8 mouse cellular contexts compared by ENCODE assay signal in the genomic region with DNA sequence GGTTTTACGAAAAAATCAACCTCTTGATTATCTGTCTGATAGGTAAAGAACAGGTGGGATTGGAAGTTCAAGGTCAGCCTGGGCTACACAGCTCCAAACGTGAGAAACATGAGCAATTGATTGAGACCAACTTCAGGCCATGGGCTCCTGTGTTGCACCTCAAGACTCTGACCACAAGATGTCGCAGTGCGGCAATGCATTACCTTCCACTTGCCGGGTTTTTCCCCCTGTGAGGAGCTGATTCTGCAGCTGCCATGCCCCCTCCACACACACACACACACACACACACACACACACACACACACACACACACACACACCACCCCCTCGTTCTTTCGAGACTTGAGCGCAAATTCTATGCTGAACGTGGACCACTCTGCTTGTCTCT.
DNase-seq lines count a peak whose midpoint lies in the region; ATAC-seq lines count a peak whose summit lies in the region.

No protein-coding gene starts in this region.

- intact Hi-C loops in left cerebral cortex, postnatal 36 days (cut with DNase I): loop anchor here (2.0 kb wide), 1 partner anchor 65 kb away; no protein-coding TSS in a partner anchor

- 18% methylated on average over 9 of the region's 9 CpGs for WGBS in liver, embryonic 12.5 days (ENCODE audit: insufficient replicate concordance)
- WGBS in intestine, embryonic 15.5 days: 15% methylated on average over 9 of the region's 9 CpGs

- H3K9me3 ChIP-seq in liver, embryonic 12.5 days (replicated peaks): no peaks in the 10 kb centered on the region
- H3K9me3 ChIP-seq in intestine, embryonic 15.5 days: no peaks in the 10 kb centered on the region

- H3K27ac ChIP-seq in liver, embryonic 12.5 days: no peak overlapping the region
- no peak overlapping the region; the same call in 1 of the 2 replicates for H3K27ac ChIP-seq in intestine, embryonic 15.5 days

- no peak overlapping the region for H3K9ac ChIP-seq in liver, embryonic 12.5 days
- H3K9ac ChIP-seq in intestine, embryonic 15.5 days: no peak overlapping the region

- DNase-seq in liver: peak; percentile 56
- DNase-seq in cerebellum, adult 18-20 months: peak; percentile 47 to 51
- peak; percentile 26 to 71 for DNase-seq in frontal cortex, postnatal 10 days (ENCODE audit: low spot score in 2 of 2)
- DNase-seq in left cerebral cortex, postnatal 36 days (ENCODE audit: low spot score in 2 of 2): peak; percentile 59 to 69
- peak; percentile 7 for DNase-seq in naive thymus-derived CD4-positive, alpha-beta T cell, adult 2 months (ENCODE audit: low read depth)
- DNase-seq in thymus, postnatal 14 days: peak; percentile 53

- H3K4me2 ChIP-seq in liver, embryonic 12.5 days: no peak overlapping the region
- no peak overlapping the region for H3K4me2 ChIP-seq in intestine, embryonic 15.5 days (replicated peaks)

- no peak for ATAC-seq in liver, embryonic 12.5 days
- peak; percentile 50 for ATAC-seq in intestine, embryonic 15.5 days

- H3K36me3 ChIP-seq in liver, embryonic 12.5 days: no peaks in the 10 kb centered on the region
- H3K36me3 ChIP-seq in intestine, embryonic 15.5 days: no peaks in the 10 kb centered on the region

- no peaks in the 10 kb centered on the region for H3K4me1 ChIP-seq in liver, embryonic 12.5 days
- H3K4me1 ChIP-seq in intestine, embryonic 15.5 days (replicated peaks): peaks cover 20% of the 10 kb centered on the region

- no peak overlapping the region for H3K4me3 ChIP-seq in liver, embryonic 12.5 days
- H3K4me3 ChIP-seq in intestine, embryonic 15.5 days (replicated peaks): no peak overlapping the region

- no peaks in the 10 kb centered on the region for H3K27me3 ChIP-seq in liver, embryonic 12.5 days (replicated peaks)
- no peaks in the 10 kb centered on the region; the same call in 1 of the 2 replicates for H3K27me3 ChIP-seq in intestine, embryonic 15.5 days (replicated peaks)

Comparison
In these comparisons a context has a peak if more than half of its experiments do, and no peak if none do; other contexts are left out.
1. DNase-seq: peak in every context shown above with its lines; median percentile 64 in left cerebral cortex, postnatal 36 days; 56 in liver; 53 in thymus, postnatal 14 days; 49 in cerebellum, adult 18-20 months; 48 in frontal cortex, postnatal 10 days; 7 in naive thymus-derived CD4-positive, alpha-beta T cell, adult 2 months.